Mouse (Mus musculus) neutrophil, adult 65 days (primary cell): ENCODE data around the gene Eif2b1. TPM values are rescaled to one million over a fixed set of nuclear protein-coding genes. Genes with fewer than 3 reads are reported as not detected.

ENCODE experiments used
- total RNA-seq: library from RNA; stranded (reverse); gene quantifications from 2 replicates; pipeline ENCODE4 v1.2.4, GENCODE M21; 2023

The Eif2b1 gene
- total RNA-seq: 13.7 and 21.4 TPM in 2 replicates

DNA sequence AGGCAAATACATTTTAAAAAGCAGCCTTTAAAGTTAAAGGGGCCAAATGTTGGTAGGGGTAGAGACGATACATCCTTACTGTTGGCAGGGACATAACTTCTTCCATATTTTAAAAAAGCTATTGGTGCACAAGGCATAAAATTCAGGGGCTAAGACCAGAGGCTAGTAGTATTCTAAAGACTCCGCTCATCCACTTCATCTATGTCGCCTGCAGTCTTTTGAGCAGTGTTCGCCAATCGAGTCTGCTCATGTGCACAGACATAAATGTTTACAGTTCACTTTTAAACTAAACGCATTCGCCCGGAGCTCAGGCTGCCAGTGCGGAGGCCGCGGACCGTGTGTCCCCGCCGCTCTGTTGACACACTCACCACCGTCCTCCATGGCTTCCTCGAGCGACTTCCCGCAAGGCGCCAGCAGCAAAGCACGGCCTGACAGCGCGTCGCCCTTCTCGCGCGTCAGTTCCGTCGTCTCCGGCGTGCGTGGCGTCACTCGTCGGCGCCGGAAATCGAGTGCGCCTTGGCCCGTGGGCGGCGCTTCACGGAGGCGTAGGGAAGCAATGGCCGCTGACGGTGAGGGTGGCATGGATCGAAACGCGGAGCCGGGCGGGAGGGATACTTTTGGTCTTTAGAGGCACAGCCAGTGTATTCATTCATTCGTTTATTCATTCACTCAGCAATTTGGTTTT, at the start of gene Eif2b1, which contains the start of gene Gtf2h3:
Eif2b1 (minus strand) TSS at position 499 of the 685 bp plus-strand sequence.
Gtf2h3 (plus strand) TSS at position 508 of the 685 bp plus-strand sequence.

DNA sequence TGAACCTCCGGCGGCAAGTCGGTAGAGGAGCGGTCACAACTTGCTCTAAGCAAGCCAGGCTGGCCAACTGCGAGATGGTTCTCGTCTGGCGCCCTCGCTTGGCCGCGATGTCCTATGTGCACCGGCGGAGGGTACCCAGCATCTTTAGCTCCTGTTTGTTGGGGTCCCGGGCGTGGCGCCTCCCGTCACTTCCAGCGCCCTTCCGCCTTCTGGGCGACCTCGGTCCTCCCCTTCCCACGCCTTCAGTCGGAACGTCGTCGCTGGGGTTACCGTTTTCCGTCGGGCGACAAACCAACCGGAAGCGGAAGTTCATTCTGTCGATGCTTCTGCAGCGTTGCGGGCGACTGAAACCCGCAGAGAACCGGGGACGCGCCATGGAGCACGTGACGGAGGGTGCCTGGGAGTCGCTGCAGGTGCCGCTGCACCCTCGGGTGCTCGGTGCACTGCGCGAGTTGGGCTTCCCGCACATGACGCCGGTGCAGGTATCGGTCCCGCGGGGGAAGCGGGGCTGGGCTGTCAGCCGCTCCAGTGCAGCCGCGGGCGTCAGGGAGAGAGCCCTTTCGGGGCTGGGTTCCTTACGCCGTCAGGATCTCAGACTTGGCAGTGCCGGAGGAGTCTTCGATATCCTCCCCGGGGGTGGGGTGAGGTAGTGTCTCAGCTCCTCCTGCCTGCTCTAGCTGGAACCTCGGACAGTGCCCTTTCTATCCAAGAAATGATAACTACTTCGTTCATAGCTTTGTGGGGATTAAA, 26.2 kb downstream of the Eif2b1 start, which contains the start of gene Ddx55:
Ddx55 (plus strand) TSS at position 307 of the 750 bp plus-strand sequence.

DNA sequence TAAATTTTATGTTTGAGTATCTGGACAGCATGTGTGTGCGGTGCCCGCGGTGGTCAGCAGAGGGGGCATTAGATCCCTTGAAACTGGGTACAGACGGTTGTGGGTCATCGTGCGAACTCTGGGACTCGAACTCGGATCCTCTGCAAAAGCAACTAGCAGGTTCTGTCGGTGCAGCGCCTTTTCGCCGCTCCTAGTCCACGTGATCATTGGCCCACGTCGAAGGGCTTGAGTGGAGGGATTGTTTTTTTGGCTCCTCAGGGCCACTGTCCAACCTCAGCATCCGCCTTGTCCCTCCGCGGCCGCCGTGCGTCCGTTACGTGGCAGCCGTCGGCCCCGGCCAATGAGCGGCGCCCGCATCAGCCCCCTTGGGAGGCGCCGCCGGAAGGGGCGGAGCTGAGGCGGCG, 38.5 kb downstream of the Eif2b1 start, which contains the start of gene Tmed2:
Tmed2 (plus strand) TSS at position 313 of the 404 bp plus-strand sequence.

DNA sequence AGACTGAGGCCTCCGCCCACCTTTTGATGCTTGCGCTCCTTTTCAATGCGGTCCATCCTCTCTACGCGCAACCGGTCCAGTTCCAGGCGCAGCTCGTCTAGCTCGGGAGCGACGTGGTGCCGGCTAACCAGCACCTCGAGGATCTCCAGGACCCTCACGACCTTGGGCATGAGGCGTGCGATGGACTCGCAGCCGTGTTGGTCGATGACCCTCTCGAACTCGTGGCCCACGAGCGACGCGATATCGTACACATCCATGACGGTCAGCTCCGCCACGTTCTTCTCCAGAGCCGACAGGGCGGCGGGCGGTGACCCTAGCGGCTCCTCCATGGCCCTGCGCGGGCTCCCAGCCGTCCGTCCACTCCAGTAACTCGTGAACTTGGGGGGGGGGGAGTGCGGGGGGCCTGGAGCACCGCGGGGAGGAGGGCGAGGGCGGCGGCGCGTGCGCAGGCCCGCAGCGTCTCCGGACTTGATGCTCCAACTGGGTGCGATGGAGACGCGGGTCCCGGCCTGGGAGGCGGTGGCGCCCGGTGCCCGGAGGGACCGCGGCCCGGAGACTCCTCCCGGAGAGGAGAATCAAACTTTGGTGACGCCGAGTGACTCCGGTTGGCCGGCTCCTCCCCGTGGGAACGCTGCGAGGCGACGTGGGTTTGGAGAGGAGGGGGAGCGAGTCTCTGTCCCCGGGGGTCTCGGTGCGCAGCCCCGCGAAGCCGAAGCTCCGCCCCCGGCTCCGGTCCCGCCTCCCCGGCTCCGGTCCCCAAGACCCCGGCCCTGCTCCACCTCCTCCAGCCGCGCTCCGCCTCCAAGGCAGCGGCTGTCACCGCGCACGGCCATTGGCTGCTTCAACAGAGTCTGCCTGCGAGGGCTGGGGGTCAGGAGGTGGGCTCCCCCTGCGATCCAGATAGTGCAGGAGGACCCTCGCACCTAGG, 48.0 kb downstream of the Eif2b1 start, which contains the start of gene Rilpl1:
Rilpl1 (minus strand) TSS at position 737 of the 928 bp plus-strand sequence.

Other genes starting within 250 kb of the Eif2b1 start
- 74.1 and 82.2 TPM in 2 replicates for gene Cdk2ap1, start 216.0 kb downstream of the Eif2b1 start, total RNA-seq
- gene Sbno1, start 153.1 kb downstream of the Eif2b1 start, total RNA-seq: 211 and 313 TPM in 2 replicates
- 150 and 176 TPM in 2 replicates for gene Kmt5a, start 139.2 kb downstream of the Eif2b1 start, total RNA-seq
- 94.9 and 111 TPM in 2 replicates for gene Rilpl2, start 100.8 kb downstream of the Eif2b1 start, total RNA-seq
- 7.9 and 11.7 TPM in 2 replicates for gene Snrnp35, start 96.0 kb downstream of the Eif2b1 start, total RNA-seq
- 0.68 and 1.9 TPM in 2 replicates for gene Rilpl1, start 47.7 kb downstream of the Eif2b1 start, total RNA-seq
- gene Tmed2, start 38.4 kb downstream of the Eif2b1 start, total RNA-seq: 150 and 151 TPM in 2 replicates
- gene Ddx55, start 26.3 kb downstream of the Eif2b1 start, total RNA-seq: 9.6 and 18.9 TPM in 2 replicates
- 2.6 and 4.6 TPM in 2 replicates for gene Gtf2h3, start within 50 bp of the Eif2b1 start, total RNA-seq
- gene Atp6v0a2, start 49.4 kb upstream of the Eif2b1 start, total RNA-seq: 26.6 and 35.9 TPM in 2 replicates
- not detected in 2 replicates for gene Dnah10, start 146.0 kb upstream of the Eif2b1 start, total RNA-seq